Mouse (Mus musculus): ENCODE results near the gene Tecpr2. TPM values are rescaled to one million over a fixed set of nuclear protein-coding genes. Genes with fewer than 3 reads are reported as not detected.

The Tecpr2 gene
- polyA plus RNA-seq, 1 experiment = 18.3 TPM

DNA sequence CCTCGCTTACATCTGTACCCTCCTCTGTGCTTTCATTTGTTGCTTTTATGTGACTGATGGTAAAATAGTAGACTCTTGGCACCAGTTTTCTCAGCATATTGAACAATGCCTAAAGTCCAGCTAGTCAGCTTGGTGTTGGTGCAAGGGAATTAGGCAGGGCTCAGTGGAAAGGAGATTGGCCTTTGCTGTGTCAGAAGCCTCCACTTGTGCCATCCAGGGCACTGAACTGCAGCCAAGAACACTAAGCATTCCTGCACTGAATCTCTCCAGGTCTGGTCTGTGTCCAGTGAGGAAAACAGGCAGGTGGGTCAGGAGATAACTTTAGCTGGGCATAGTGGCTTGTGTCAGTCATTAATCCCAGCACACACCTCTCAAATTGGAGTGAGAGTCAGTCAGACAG, 60.3 kb downstream of the Tecpr2 start:
- DNase-seq (ENCODE audit: low read depth) = no peak
- TF ChIP-seq POLR2A (IDR thresholded peaks at IDR 0.05; ENCODE audit: borderline replicate concordance, extremely low read depth, insufficient read depth, insufficient read length, poor library complexity, severe bottlenecking) = no peak
- no peak for TF ChIP-seq CTCF (IDR thresholded peaks at IDR 0.05; ENCODE audit: borderline replicate concordance, extremely low read depth, insufficient read depth, insufficient read length)

GRCm38 (mm10) chr12:110950151-110950550, 61.1 kb downstream of the Tecpr2 start:
- DNase-seq (ENCODE audit: low read depth) = no peak
- TF ChIP-seq POLR2A (IDR thresholded peaks at IDR 0.05; ENCODE audit: borderline replicate concordance, extremely low read depth, insufficient read depth, insufficient read length, poor library complexity, severe bottlenecking) (no peak), CTCF (IDR thresholded peaks at IDR 0.05; ENCODE audit: borderline replicate concordance, extremely low read depth, insufficient read depth, insufficient read length) (no peak)

DNA sequence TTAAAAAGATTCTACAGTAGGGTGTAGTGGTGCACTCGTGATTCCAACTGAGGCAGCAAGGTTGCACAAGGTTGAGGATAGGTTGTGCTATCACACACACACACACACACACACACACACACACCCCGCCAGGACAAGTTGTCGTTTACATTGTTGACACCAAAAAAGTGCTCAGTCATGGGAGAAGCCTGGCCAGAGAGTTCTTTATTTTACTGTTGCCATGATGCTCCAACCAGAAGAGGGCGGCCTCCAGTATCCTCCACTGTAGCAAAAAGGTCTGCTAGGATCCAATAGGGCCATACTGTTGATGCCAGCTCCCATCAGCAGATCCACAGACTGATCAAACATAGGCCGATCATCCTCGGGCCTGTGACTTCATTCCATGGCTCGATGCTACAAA, 62.2 kb downstream of the Tecpr2 start:
- DNase-seq (ENCODE audit: low read depth) = no peak
- no peak for TF ChIP-seq CTCF (IDR thresholded peaks at IDR 0.05; ENCODE audit: borderline replicate concordance, extremely low read depth, insufficient read depth, insufficient read length)
- no peak for TF ChIP-seq POLR2A (IDR thresholded peaks at IDR 0.05; ENCODE audit: borderline replicate concordance, extremely low read depth, insufficient read depth, insufficient read length, poor library complexity, severe bottlenecking)

DNA sequence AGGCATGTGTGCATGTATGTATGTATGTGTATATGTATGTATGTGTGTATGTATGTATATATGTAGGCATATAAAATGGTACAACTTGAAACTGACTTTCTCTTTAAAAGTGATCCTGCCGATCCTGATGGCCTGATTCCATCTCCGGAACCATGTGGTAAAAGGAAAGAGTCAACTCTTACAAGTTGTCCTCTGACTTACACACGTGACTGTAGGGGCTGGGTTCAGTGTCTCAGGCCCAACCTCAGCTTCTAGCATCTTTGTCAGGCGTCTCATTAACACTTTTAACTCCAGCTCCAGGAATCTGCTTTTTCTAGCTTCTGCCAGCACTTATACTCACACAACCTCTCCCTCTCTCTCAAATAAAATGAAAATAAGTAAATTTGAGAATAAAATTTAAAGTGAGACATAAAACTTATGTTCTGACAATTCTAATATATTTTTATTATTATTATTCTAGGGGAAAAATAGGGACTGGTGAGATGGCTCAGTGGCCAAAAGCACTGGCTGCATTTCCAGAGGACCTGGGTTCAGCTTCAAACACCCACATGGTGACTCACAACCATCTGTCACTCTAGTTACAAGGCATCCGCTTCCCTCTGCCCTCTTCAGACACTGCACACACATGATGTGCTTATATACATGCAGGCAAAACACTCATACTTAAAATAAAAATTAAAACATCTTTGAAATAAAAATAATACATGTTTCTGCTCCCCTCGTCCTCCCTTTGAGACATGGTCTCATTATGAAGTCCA, 63.7 kb downstream of the Tecpr2 start:
- no peak for DNase-seq (ENCODE audit: low read depth)
- no peak for TF ChIP-seq CTCF (IDR thresholded peaks at IDR 0.05; ENCODE audit: borderline replicate concordance, extremely low read depth, insufficient read depth, insufficient read length)
- no peak for TF ChIP-seq POLR2A (IDR thresholded peaks at IDR 0.05; ENCODE audit: borderline replicate concordance, extremely low read depth, insufficient read depth, insufficient read length, poor library complexity, severe bottlenecking)

DNA sequence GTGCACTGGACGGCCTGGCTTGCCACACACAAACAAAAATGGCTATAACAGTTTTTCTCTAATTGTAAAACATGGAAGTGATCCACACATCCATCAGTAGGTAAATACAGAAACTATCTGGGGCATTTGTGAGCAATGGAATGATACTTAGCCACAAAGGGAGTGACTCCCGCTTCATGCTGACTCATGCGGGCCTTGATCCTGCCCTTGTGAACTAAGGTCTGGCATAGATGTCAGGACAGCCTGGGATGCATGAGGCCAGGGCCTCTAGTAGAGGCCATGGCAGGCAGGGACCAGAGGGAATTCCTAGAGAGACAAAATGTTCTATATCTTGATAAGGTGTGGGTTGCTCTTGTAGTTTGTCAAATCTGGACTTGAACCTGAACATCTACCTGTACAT, 64.4 kb downstream of the Tecpr2 start:
- DNase-seq (ENCODE audit: low read depth) = no peak
- TF ChIP-seq POLR2A (IDR thresholded peaks at IDR 0.05; ENCODE audit: borderline replicate concordance, extremely low read depth, insufficient read depth, insufficient read length, poor library complexity, severe bottlenecking) (no peak), CTCF (IDR thresholded peaks at IDR 0.05; ENCODE audit: borderline replicate concordance, extremely low read depth, insufficient read depth, insufficient read length) (no peak)

DNA sequence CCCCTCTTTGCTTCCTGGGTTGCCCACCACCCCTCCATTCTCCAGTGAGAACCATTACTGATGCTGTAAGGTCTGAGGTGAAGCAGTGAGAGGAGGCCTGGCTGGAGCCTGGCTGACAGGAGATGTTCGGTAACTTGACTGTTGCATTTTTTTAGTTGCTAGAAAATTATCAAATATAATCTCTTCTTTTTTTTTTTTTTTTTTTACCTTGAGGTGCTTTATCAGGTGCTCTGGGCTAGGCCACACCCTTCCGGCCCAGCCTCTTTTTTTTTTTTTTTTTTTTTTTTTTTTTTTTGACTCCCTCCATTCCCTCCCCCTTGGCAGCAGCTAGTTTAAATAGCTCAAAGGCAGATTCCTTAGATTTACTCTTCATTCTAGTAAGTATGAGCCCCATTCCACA, 64.8 kb downstream of the Tecpr2 start:
- DNase-seq (ENCODE audit: low read depth) = no peak
- TF ChIP-seq POLR2A (IDR thresholded peaks at IDR 0.05; ENCODE audit: borderline replicate concordance, extremely low read depth, insufficient read depth, insufficient read length, poor library complexity, severe bottlenecking) (no peak), CTCF (IDR thresholded peaks at IDR 0.05; ENCODE audit: borderline replicate concordance, extremely low read depth, insufficient read depth, insufficient read length) (no peak)

GRCm38 (mm10) chr12:110954351-110954991, 65.4 kb downstream of the Tecpr2 start:
- TF ChIP-seq POLR2A (IDR thresholded peaks at IDR 0.05; ENCODE audit: borderline replicate concordance, extremely low read depth, insufficient read depth, insufficient read length, poor library complexity, severe bottlenecking) = no peak
- DNase-seq (ENCODE audit: low read depth) = no peak

GRCm38 (mm10) chr12:110961973-110962372, 72.9 kb downstream of the Tecpr2 start:
- TF ChIP-seq CTCF (IDR thresholded peaks at IDR 0.05; ENCODE audit: borderline replicate concordance, extremely low read depth, insufficient read depth, insufficient read length) (no peak), POLR2A (IDR thresholded peaks at IDR 0.05; ENCODE audit: borderline replicate concordance, extremely low read depth, insufficient read depth, insufficient read length, poor library complexity, severe bottlenecking) (no peak)
- no peak for DNase-seq (ENCODE audit: low read depth)

DNA sequence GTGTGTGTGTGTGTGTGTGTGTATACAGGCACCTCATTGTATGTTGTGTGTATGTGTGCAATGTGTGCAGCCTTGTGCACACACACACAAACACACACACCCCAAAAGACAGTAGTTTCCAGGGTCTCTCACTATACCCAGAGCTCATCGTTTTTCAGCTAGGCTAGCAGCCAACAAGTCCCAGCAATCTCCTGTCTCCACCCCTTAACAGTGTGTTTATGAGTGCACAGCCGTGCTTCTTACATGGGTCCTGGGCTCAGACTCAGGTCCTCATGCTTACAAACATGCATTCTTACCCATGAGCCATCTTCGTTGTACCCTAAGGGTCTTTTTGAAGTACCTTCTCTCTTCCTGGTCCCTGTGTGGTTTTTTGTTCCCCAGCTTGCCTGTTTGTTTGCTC, 76.4 kb downstream of the Tecpr2 start:
- DNase-seq (ENCODE audit: low read depth) = no peak
- TF ChIP-seq POLR2A (IDR thresholded peaks at IDR 0.05; ENCODE audit: borderline replicate concordance, extremely low read depth, insufficient read depth, insufficient read length, poor library complexity, severe bottlenecking) (no peak), CTCF (IDR thresholded peaks at IDR 0.05; ENCODE audit: borderline replicate concordance, extremely low read depth, insufficient read depth, insufficient read length) (no peak)

GRCm38 (mm10) chr12:110966079-110966478, 77.0 kb downstream of the Tecpr2 start:
- DNase-seq (ENCODE audit: low read depth) = no peak
- TF ChIP-seq POLR2A (IDR thresholded peaks at IDR 0.05; ENCODE audit: borderline replicate concordance, extremely low read depth, insufficient read depth, insufficient read length, poor library complexity, severe bottlenecking) = no peak
- no peak for TF ChIP-seq CTCF (IDR thresholded peaks at IDR 0.05; ENCODE audit: borderline replicate concordance, extremely low read depth, insufficient read depth, insufficient read length)

DNA sequence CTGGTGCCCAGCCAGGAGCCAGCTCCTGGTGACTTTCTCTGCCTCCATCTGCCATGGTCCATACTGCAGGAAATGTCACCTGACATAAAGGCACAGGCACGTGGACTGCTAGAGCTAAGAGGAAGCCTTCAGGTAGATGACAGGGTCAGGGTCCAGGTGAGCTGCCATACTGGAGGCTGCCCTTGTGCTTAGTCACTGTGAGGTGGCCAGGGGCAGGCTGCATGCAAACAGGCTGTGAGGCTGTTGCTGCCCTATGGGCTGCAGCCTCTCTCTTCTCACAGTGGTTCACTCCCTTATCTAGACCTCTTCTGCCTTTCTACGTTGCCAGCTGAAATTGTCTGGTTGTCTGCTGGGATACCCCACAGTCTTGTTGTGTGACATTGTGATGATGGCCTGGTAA, 78.1 kb downstream of the Tecpr2 start:
- DNase-seq (ENCODE audit: low read depth) = no peak
- no peak for TF ChIP-seq POLR2A (IDR thresholded peaks at IDR 0.05; ENCODE audit: borderline replicate concordance, extremely low read depth, insufficient read depth, insufficient read length, poor library complexity, severe bottlenecking)
- no peak for TF ChIP-seq CTCF (IDR thresholded peaks at IDR 0.05; ENCODE audit: borderline replicate concordance, extremely low read depth, insufficient read depth, insufficient read length)

DNA sequence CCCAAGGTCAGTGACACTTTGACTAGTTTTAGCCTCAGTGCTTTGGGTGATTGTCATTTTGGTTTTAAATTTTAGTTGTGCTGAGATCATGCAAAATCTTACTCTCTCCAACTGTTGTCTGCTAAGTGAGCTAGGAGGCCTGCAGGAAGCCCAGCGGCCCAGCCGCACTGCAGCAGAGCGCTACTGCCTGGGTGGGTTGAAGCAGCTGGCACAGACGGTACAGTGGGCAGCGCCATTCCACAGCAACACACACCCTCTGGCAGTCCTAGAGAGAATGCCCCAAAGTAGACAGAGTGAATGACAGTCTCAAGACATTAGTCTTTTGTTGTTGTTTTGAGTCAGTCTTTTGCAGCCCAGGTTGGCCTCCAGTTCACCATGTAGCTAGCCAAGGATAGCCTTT, 81.3 kb downstream of the Tecpr2 start:
- no peak for TF ChIP-seq CTCF (IDR thresholded peaks at IDR 0.05; ENCODE audit: borderline replicate concordance, extremely low read depth, insufficient read depth, insufficient read length)
- TF ChIP-seq POLR2A (IDR thresholded peaks at IDR 0.05; ENCODE audit: borderline replicate concordance, extremely low read depth, insufficient read depth, insufficient read length, poor library complexity, severe bottlenecking) = no peak
- no peak for DNase-seq (ENCODE audit: low read depth)

Data from brain, embryonic 14.5 days (tissue).